Mouse (Mus musculus): Measurements from ENCODE around the gene Lrfn3. TPM values are rescaled to one million over a fixed set of nuclear protein-coding genes. Genes with fewer than 3 reads are reported as not detected.

Gene Lrfn3
- polyA plus RNA-seq, 1 experiment from 2014 or later, result 6.7 TPM

Other genes with a start within 250 kb of the Lrfn3 start
- 6.4 and 7.3 TPM in 2 replicates for gene Zfp382, start 240.8 kb downstream of the Lrfn3 start, polyA plus RNA-seq (2014; fragmentation: Nextera tagmentation; extraction: Ambion mirVana)
- gene Zfp146, start 193.0 kb downstream of the Lrfn3 start, polyA plus RNA-seq (2014; fragmentation: Nextera tagmentation; extraction: Ambion mirVana), result 19.6 and 22.3 TPM in 2 replicates
- gene Cox7a1, start 178.6 kb downstream of the Lrfn3 start, polyA plus RNA-seq (2014; fragmentation: Nextera tagmentation; extraction: Ambion mirVana), result 5.7 and 8.2 TPM in 2 replicates
- 95.8 and 99.8 TPM in 2 replicates for gene Capns1, start 164.0 kb downstream of the Lrfn3 start, polyA plus RNA-seq (2014; fragmentation: Nextera tagmentation; extraction: Ambion mirVana)
- gene Polr2i, start 130.8 kb downstream of the Lrfn3 start, polyA plus RNA-seq (2014; fragmentation: Nextera tagmentation; extraction: Ambion mirVana), result 143 and 177 TPM in 2 replicates
- gene Tbcb, start 130.5 kb downstream of the Lrfn3 start, polyA plus RNA-seq (2014; fragmentation: Nextera tagmentation; extraction: Ambion mirVana), result 148 and 150 TPM in 2 replicates
- gene Ovol3, start 127.0 kb downstream of the Lrfn3 start, polyA plus RNA-seq (2014; fragmentation: Nextera tagmentation; extraction: Ambion mirVana), result not detected in 2 replicates
- gene Thap8, start 82.7 kb downstream of the Lrfn3 start, polyA plus RNA-seq (2014; fragmentation: Nextera tagmentation; extraction: Ambion mirVana), result 0.25 and 0.34 TPM in 2 replicates
- 7.9 and 9.8 TPM in 2 replicates for gene Wdr62, start 82.4 kb downstream of the Lrfn3 start, polyA plus RNA-seq (2014; fragmentation: Nextera tagmentation; extraction: Ambion mirVana)
- gene Clip3, start 71.0 kb downstream of the Lrfn3 start, polyA plus RNA-seq (2014; fragmentation: Nextera tagmentation; extraction: Ambion mirVana), result 52.8 and 53.9 TPM in 2 replicates
- 70.1 and 76.2 TPM in 2 replicates for gene Alkbh6, start 54.1 kb downstream of the Lrfn3 start, polyA plus RNA-seq (2014; fragmentation: Nextera tagmentation; extraction: Ambion mirVana)
- 49.0 and 53.2 TPM in 2 replicates for gene Syne4, start 48.0 kb downstream of the Lrfn3 start, polyA plus RNA-seq (2014; fragmentation: Nextera tagmentation; extraction: Ambion mirVana)
- gene E130208F15Rik, start 41.0 kb downstream of the Lrfn3 start, polyA plus RNA-seq (2014; fragmentation: Nextera tagmentation; extraction: Ambion mirVana), result not detected in 2 replicates
- gene Sdhaf1, start 38.9 kb downstream of the Lrfn3 start, polyA plus RNA-seq (2014; fragmentation: Nextera tagmentation; extraction: Ambion mirVana), result 14.4 and 17.0 TPM in 2 replicates
- gene Tyrobp, start 51.0 kb upstream of the Lrfn3 start, polyA plus RNA-seq (2014; fragmentation: Nextera tagmentation; extraction: Ambion mirVana), result 47.0 and 56.5 TPM in 2 replicates
- 1.1 TPM in 1 of 2 replicates, not detected in the other for gene Hcst, start 57.1 kb upstream of the Lrfn3 start, polyA plus RNA-seq (2014; fragmentation: Nextera tagmentation; extraction: Ambion mirVana)
- gene Nfkbid, start 59.0 kb upstream of the Lrfn3 start, polyA plus RNA-seq (2014; fragmentation: Nextera tagmentation; extraction: Ambion mirVana), result 2.0 and 2.7 TPM in 2 replicates
- gene Aplp1, start 82.8 kb upstream of the Lrfn3 start, polyA plus RNA-seq (2014; fragmentation: Nextera tagmentation; extraction: Ambion mirVana), result 37.4 and 39.0 TPM in 2 replicates
- gene Kirrel2, start 94.9 kb upstream of the Lrfn3 start, polyA plus RNA-seq (2014; fragmentation: Nextera tagmentation; extraction: Ambion mirVana), result 0.45 and 1.2 TPM in 2 replicates
- 0.70 TPM in 1 of 2 replicates, not detected in the other for gene Nphs1, start 95.5 kb upstream of the Lrfn3 start, polyA plus RNA-seq (2014; fragmentation: Nextera tagmentation; extraction: Ambion mirVana)
- gene Prodh2, start 130.8 kb upstream of the Lrfn3 start, polyA plus RNA-seq (2014; fragmentation: Nextera tagmentation; extraction: Ambion mirVana), result not detected in 2 replicates
- gene Arhgap33, start 172.3 kb upstream of the Lrfn3 start, polyA plus RNA-seq (2014; fragmentation: Nextera tagmentation; extraction: Ambion mirVana), result 13.2 and 13.4 TPM in 2 replicates
- 47.3 and 49.0 TPM in 2 replicates for gene Hspb6, start 189.4 kb upstream of the Lrfn3 start, polyA plus RNA-seq (2014; fragmentation: Nextera tagmentation; extraction: Ambion mirVana)
- gene Proser3, start 189.5 kb upstream of the Lrfn3 start, polyA plus RNA-seq (2014; fragmentation: Nextera tagmentation; extraction: Ambion mirVana), result 18.7 and 22.8 TPM in 2 replicates
- gene Lin37, start 197.1 kb upstream of the Lrfn3 start, polyA plus RNA-seq (2014; fragmentation: Nextera tagmentation; extraction: Ambion mirVana), result 40.8 and 43.7 TPM in 2 replicates
- 95.9 and 96.6 TPM in 2 replicates for gene U2af1l4, start 200.5 kb upstream of the Lrfn3 start, polyA plus RNA-seq (2014; fragmentation: Nextera tagmentation; extraction: Ambion mirVana)
- 7.1 and 10.0 TPM in 2 replicates for gene Gm49396, start 200.6 kb upstream of the Lrfn3 start, polyA plus RNA-seq (2014; fragmentation: Nextera tagmentation; extraction: Ambion mirVana)
- 113 and 117 TPM in 2 replicates for gene Psenen, start 200.9 kb upstream of the Lrfn3 start, polyA plus RNA-seq (2014; fragmentation: Nextera tagmentation; extraction: Ambion mirVana)
- gene Igflr1, start 202.7 kb upstream of the Lrfn3 start, polyA plus RNA-seq (2014; fragmentation: Nextera tagmentation; extraction: Ambion mirVana), result 1.3 and 2.6 TPM in 2 replicates
- 13.2 and 14.2 TPM in 2 replicates for gene Kmt2b, start 226.0 kb upstream of the Lrfn3 start, polyA plus RNA-seq (2014; fragmentation: Nextera tagmentation; extraction: Ambion mirVana)
- 0.27 and 0.43 TPM in 2 replicates for gene Zbtb32, start 236.1 kb upstream of the Lrfn3 start, polyA plus RNA-seq (2014; fragmentation: Nextera tagmentation; extraction: Ambion mirVana)